Mouse (Mus musculus) layer of hippocampus, adult 9-11 months (tissue): ENCODE results near the gene Nop58.
"Not testable (repeated sequence)": the region's sequence is repeated elsewhere in the genome, so short reads cannot be mapped to it uniquely, and the experiment has no call there.

Experiments used
- DNase-seq: peaks from one replicate; pipeline ENCODE4 v3.0.0; 2022

Nop58 gene

DNA sequence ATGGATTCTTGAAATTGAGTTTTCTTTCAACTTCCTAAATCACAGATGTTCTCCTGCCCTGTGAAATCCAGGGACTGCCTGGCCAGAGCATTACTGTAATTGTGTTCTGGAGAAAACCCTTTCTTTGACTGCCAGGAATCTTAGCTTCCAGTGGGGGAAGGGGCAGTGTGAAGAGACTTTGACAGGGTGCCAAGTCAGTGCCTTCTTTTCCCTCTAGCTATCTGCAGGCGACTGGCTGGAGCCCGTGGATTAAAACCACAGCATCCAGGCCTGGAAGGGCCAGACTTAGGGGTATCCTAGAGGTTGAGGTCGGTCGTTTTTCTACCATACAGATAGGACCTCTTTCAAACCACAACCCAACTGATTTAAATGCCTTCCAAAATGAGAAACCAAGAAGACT, 40.9 kb downstream of the Nop58 start:
- no peak for DNase-seq

DNA sequence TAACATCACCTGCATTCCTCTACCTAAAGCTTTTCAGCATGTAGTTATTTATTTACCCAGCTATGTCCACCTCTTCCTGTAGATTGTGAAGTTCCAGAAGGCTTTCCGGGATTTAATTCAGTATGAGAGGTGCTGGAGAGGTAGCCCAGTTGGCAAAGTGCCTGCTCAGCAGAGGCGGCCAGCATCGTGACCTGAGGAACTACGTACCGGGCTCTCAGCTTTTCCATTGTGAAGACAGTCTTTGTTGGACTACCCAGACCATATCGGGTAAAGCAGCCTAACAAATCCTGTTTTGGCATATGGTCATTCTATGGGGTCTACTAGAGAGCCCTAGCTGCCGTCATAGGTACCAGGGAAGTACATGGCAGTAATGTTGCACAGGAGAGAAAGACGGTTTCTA, 45.3 kb downstream of the Nop58 start:
- no peak for DNase-seq

- no peak for DNase-seq
These were observed 46.0 kb downstream of the Nop58 start for GRCm38 (mm10) chr1:59730737-59731136.

DNA sequence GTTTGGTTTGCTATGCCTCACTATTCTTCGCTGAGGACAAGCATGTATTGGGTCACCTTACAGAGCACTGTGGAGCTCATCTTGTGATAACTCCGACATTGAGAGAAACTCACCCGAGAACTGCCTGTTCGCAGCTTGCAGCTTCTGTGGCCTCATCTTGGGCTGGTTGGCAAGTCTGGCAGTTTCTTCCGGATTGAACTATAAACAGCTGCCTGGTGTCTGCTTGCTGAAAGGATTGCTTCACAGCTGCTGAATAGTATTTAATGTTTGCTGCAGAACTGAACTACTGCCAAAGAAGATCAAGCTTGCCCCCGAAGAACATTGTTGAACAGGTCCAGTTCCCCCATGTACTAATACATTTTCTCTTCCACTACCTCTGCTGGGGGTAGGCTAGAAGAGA, 49.3 kb downstream of the Nop58 start:
- DNase-seq: peak; percentile 37

GRCm38 (mm10) chr1:59738768-59739414, 54.1 kb downstream of the Nop58 start:
- no peak for DNase-seq

GRCm38 (mm10) chr1:59739577-59740354, 55.0 kb downstream of the Nop58 start:
- no peak for DNase-seq

DNA sequence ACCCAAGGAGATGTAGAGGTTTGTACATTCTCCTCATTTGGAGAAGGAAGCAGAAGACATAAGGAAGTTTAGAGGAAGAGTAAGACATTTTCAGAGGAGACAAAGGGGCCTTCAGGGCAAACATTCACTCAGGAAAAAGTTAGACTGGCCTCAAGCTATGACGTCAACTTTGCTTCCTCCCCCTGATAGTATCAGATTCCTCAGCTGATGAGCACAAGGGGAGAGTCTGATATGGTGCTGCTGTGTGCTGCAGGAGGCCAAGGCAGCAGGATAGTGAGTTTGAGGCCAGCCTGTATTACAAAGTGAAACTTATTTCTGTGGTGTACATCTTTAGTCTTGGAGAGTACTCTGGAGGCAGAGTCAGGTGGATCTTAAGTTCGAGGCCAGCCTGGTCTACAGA, 64.3 kb downstream of the Nop58 start:
- no peak for DNase-seq

DNA sequence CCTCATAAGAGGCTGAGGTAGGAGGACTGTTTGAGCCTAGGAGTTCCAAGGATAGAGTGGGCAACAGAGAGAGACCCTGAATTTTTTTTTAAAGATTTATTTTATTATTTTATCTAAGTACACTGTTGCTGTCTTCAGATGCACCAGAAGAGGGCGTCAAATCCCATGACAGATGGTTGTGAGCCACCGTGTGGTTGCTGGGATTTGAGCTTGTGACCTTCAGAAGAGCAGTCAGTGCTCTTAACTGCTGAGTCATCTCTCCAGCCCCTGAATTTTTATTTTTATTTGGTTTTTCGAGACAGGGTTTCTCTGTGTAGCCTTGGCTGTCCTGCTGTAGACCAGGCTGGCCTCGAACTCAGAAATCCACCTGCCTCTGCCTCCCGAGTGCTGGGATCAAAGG, 65.0 kb downstream of the Nop58 start:
- not testable (repeated sequence) for DNase-seq

- DNase-seq: no peak
These were observed 70.5 kb downstream of the Nop58 start for GRCm38 (mm10) chr1:59755298-59755697.

GRCm38 (mm10) chr1:59758325-59758724, 73.6 kb downstream of the Nop58 start:
- DNase-seq: no peak

DNA sequence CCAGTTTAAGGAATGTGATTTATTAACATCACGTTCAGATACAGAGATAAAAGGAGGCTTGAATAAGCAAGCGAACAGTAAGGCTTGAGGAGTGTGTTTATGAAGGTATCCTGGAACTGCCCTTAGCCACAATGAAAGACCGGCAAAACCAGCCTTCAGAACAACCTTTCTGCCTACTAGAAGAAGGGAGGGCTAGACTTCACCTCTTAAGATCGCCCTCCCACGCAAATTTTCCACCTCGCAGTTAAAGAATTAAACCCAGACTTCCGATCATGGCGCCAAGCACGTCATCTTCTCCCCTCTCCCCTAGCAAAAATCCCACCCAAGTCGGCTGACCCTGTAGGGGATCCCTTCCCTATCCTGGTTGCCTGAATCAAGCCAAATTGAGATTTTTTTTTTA, 77.4 kb downstream of the Nop58 start:
- peak; percentile 16 for DNase-seq

DNA sequence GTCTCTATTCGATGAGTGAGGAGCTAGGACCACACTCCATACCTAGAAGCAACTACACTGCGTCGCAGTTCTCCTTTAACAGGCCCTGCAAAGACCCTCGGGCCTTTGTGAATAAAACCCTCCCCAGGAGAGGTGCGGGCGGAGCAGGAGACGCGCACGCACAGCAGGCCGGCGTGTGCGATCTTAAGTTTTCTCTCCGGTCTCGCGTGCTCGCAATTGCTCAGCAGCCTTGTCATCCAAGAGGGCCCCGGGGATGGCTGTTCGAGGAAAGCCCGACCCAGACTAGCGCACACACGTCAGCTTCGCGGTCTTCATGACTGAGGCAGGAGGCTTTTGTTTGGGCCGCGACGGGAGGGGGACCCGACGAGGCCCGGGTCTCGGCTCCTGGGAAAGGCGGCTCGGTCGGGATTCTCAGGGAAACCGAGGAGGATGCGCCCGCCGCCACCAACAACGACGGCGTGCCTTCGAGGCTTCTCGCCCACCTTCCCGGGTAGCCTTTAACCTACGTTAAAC, 77.9 kb downstream of the Nop58 start:
- peak; percentile 48 for DNase-seq

DNA sequence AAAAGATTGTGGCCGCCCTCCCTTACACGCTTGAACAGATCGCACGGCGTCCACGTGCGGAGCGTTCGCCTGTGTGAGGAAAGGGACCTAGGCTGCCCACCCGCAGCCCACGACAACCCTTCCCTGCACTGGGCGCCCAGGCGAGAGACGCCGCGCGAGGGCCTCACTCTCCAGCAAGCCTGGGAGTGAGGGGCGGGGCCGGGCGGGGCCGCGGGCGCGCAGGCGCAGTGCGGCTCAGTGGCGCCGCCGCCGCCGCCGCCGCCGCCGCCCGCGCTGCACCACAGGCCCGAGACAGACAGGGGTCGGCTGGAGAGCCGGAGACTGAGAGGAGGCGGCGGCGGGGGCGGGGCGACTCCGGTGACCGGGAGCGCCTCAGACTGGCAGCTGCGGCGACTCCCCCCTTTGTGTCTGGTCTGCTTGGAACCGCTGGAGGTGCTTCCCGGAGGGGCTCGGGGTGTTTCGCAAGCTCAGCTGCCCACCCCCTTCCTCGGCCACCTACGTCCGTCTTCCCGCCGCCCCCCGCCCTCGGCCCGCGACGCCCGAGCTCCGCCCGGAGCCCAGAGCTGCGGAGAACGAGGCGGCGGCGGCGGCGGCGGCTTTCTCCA, 78.5 kb downstream of the Nop58 start, which contains the start of gene Bmpr2:
Bmpr2 (plus strand) TSS at position 237 of the 605 bp plus-strand sequence.
- DNase-seq: peak; percentile 90

DNA sequence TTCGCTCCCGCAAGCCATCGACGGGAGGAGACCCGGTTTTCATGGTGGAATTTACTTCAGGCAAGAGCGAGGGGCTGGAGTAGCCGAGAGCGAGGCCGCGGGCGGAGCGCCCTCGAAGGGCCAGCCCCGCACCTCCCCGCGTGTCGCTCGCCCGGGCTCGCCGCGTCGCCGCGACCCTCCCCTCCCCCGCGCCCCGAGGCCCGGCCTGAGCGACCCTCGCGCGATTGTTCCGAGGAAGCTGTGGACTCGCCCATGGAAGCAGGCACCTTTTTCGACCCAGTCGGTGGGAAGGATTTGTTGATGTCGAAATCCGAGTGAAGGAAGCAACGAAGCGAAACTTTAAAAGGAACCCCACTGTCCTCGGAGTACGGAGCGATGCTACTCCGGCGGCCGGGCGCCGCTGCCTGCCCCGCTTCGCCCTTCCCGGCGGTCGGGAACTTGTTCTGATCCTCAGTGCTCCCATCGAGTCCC, 79.0 kb downstream of the Nop58 start:
- peak; percentile 32 for DNase-seq

DNA sequence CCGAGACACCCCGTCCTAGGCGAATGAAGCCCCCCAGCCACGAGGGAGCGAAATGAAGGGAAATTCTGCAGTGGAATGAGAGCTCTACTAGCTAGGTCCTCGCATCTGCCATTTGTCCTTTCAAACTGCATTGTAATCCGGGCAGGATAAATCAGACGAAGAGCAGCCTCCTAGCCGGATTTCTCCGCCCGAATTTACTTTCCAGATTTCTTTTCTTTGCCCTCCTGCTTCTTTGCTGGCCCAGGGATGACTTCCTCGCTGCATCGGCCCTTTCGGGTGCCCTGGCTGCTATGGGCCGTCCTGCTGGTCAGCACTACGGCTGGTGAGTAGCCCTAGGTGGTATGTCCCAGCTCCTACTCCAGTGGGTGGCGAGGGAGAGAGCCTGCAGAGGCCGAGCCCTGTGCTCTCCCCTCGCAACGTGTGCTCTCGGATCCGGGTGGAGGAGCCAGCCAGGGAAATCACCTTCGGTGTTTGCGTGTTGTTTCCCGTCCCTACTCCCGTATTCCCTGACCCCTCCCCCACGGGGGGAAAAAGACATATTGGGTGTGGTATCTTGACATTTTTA, 79.7 kb downstream of the Nop58 start:
- DNase-seq: peak; percentile 11

GRCm38 (mm10) chr1:59765279-59765678, 80.5 kb downstream of the Nop58 start:
- DNase-seq: no peak

DNA sequence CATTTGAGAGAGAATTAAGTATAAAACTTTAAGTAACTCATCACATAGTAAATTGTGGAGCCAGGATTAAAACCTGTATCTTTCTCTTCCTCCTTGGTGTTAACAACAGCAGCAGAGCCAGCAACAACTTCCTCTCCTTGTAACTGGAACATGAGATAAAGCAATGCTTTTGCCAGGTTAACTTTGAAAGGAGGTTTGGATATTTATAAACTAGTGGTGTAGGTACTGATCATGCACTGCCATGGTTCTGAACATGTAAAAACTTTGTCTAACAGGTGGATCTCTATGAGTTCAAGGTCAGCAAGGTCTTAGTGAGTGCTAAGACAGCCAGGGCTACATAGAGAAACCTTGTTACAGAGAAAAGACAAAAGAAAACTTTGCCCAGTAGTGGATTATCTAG, 81.9 kb downstream of the Nop58 start:
- DNase-seq: no peak
